Mouse (Mus musculus) neural tube, embryonic 13.5 days (tissue): ENCODE data around the gene Aoah. TPM values are rescaled to one million over a fixed set of nuclear protein-coding genes. Genes with fewer than 3 reads are reported as not detected.
A peak's percentile ranks its signal among the peaks of the same experiment; 100 is the strongest.

ENCODE experiments used
- ATAC-seq: fragments of 200-750 bp; cut with Nextera tagmentation; 2 replicates; pipeline ENCODE4 v1.8.0; 2017; ENCODE audit warnings: low read depth, mild to moderate bottlenecking, moderate TSS enrichment, moderate library complexity
- H3K27ac ChIP-seq: fragments of 300-500 bp; sonication (generic); replicated peaks from 2 replicates; pipeline ENCODE4 v1.5.1; 2015; ENCODE audit warnings: moderate library complexity, mild to moderate bottlenecking, inconsistent platforms
- H3K27me3 ChIP-seq: fragments of 300-500 bp; sonication (generic); 2 replicates; pipeline ENCODE4 v1.6.1; 2015; ENCODE audit warnings: mild to moderate bottlenecking, inconsistent platforms
- H3K36me3 ChIP-seq: fragments of 300-500 bp; sonication (generic); 2 replicates; pipeline ENCODE4 v1.6.1; 2015; ENCODE audit warnings: mild to moderate bottlenecking, inconsistent platforms
- H3K4me1 ChIP-seq: fragments of 300-500 bp; sonication (generic); replicated peaks from 2 replicates; pipeline ENCODE4 v1.6.1; 2015; ENCODE audit warnings: inconsistent platforms
- H3K4me2 ChIP-seq: fragments of 300-500 bp; sonication (generic); 2 replicates; pipeline ENCODE4 v1.6.1; 2015; ENCODE audit warnings: inconsistent platforms, mild to moderate bottlenecking, moderate library complexity
- H3K4me3 ChIP-seq: fragments of 300-500 bp; sonication (generic); 2 replicates; pipeline ENCODE4 v1.5.1; 2015; ENCODE audit warnings: mild to moderate bottlenecking, inconsistent platforms
- H3K9ac ChIP-seq: fragments of 300-500 bp; sonication (generic); 2 replicates; pipeline ENCODE4 v1.6.1; 2015; ENCODE audit warnings: moderate library complexity, mild to moderate bottlenecking, inconsistent platforms
- H3K9me3 ChIP-seq: fragments of 300-500 bp; sonication (generic); 2 replicates; pipeline ENCODE4 v1.6.1; 2016; ENCODE audit warnings: inconsistent platforms
- WGBS: fragments of 180-500 bp; shearing (Covaris S2); methylation state at CpG from one replicate; pipeline ENCODE4 v1.1.7; 2015; 5-methylcytosine and 5-hydroxymethylcytosine counted together
- polyA plus RNA-seq: library from polyadenylated mRNA; unstranded; fragments of >200 nt; fragmentation: Nextera tagmentation; extraction: Ambion mirVana; gene quantifications from 2 replicates; pipeline ENCODE4 v1.2.1, GENCODE M21; 2015

Aoah gene
- polyA plus RNA-seq, 1 experiment from 2014 or later: 0.73 TPM

DNA sequence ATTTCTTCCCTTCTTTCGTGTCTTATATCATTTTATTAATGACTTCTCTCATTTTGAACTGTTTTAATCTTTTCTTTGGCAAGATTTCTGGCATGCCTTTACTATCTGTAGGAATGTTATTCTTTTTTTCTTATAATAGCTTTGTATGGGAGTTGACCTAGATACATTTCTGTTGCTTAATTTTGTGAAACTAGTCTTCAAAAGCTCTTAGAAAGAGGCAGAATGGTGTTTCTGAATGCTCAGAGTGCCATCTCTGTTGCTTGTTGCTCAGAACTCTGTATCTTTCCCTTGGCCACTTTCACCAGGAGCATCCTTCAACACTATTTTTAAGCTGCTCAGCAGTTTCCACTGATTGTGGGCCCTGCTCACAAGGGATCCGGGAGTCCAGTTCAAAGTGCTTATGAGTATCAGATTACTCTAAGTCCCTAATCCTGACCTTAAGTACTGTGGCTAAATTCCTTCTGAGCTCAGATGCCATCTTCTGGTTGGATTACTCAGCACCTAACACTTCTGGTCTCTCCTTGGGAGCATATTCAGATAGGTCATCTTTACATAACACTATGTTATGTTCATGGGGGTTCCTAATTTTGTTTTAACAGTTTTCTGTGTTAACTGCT lies 26.9 kb downstream of the Aoah start:
- Histone ChIP-seq H3K27ac (no peak overlapping the region), H3K9me3 (no peaks in the 10 kb centered on the region), H3K9ac (no peak overlapping the region), H3K4me2 (no peak overlapping the region), H3K36me3 (no peaks in the 10 kb centered on the region), H3K4me1 (no peaks in the 10 kb centered on the region), H3K4me3 (no peak overlapping the region), H3K27me3 (no peaks in the 10 kb centered on the region)
- ATAC-seq: no peak
- 75% methylated on average over 2 of the region's 2 CpGs for WGBS

DNA sequence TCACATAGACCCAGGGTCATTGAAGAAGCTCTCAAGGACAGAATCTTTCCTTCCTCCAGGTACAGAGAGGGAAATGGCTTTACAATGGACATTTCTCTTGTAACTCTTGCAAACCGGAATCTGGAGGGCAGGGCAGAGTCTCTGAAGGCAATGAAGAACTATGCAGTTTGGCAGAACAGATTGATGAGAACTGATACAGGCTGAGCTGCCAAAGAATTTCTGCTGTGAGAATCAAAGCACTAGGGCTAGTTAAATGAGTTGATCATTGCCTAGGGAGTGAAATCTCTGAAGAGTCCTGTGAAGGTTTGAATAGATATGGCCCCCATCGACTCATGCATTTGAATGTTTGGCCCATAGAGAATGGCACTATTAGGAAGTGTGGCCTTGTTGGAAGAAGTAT lies 34.8 kb downstream of the Aoah start:
- ATAC-seq: no peak
- Histone ChIP-seq H3K27me3 (no peaks in the 10 kb centered on the region), H3K27ac (no peak overlapping the region), H3K36me3 (no peaks in the 10 kb centered on the region), H3K4me2 (no peak overlapping the region), H3K4me3 (no peak overlapping the region), H3K9ac (no peak overlapping the region), H3K4me1 (no peaks in the 10 kb centered on the region), H3K9me3 (no peaks in the 10 kb centered on the region)
- 75% methylated on average over 2 of the region's 2 CpGs for WGBS

DNA sequence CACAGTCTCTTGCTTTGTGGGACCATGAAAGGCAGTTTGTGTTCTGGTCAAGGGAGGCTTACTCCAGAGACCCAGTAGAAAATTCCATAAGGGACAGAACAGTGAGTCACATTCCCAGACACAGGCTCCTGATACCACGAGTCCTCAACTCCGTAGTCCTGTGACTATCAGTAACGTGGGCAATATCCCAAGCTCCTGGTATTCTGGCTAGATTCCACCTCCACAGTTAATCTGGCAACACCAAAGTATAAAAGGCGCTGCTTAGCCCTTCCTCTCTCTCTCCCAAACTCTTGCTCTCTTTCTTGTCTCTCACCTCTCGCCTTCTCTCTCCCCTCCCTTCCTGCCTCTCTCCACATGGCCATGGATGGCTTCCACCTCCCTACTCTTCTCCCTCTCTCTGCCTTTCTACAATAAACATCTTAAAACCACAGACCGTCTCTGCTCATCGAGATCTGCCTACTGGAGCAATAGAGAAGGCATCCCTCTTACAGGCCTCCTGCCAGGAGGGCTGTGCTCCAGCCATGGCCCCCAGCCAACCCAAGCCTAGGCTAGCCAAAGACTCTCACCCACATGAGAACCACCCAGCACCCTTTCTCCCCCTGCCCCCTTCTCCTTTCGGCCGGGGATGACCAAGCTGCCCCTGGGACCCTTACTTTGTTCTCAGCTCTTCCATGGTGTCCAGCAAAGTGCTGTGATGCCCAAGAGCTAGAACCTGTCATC lies 35.4 kb downstream of the Aoah start:
- Histone ChIP-seq H3K4me2 (no peak overlapping the region), H3K9ac (no peak overlapping the region), H3K9me3 (no peaks in the 10 kb centered on the region), H3K36me3 (no peaks in the 10 kb centered on the region), H3K4me1 (no peaks in the 10 kb centered on the region), H3K27me3 (no peaks in the 10 kb centered on the region), H3K27ac (no peak overlapping the region), H3K4me3 (no peak overlapping the region)
- ATAC-seq: no peak
- WGBS: 89% methylated on average over 9 of the region's 9 CpGs

DNA sequence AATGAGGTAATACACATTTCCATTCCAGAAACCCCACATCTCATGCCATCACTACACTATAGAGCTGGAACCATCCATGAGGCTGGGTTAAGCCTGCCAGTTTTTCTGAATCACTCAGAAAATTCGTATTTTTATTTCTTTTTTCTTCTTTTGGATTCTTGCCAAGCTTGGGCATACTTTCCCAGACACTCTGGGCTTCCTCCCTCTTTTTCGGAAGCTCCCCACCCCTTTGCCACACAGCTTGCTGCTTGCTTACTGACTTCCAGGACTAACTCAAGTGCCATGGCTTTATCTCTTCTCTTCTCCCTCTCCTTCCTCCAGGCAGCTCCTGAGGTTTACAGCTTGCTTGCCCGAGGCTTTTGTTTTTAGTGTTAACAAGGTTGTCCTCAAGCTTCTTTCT lies 62.0 kb downstream of the Aoah start:
- no peaks in the 10 kb centered on the region for H3K4me1 ChIP-seq

DNA sequence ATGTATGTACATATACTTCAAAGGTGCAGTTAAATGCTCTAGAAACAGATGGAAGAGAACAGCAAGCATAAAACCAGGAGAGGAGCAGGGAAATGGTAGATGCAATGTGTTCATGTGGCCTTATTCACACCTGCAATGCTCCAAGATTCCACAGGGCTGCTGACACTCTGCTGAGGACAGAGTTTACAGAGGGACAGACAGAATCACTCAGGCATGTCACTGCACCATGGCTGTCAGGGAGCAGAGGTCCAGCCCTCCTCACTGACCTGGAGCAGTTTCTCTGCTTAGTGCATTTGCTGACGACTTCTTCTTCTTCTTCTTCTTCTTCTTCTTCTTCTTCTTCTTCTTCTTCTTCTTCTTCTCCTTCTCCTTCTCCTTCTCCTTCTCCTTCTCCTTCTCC lies 105.5 kb downstream of the Aoah start:
- Histone ChIP-seq H3K4me2 (no peak overlapping the region), H3K36me3 (no peaks in the 10 kb centered on the region), H3K27ac (no peak overlapping the region), H3K9me3 (no peaks in the 10 kb centered on the region), H3K4me3 (no peak overlapping the region), H3K27me3 (no peaks in the 10 kb centered on the region), H3K9ac (no peak overlapping the region), H3K4me1 (peaks cover 17% of the 10 kb centered on the region)
- ATAC-seq: no peak
- 56% methylated on average over 1 of the region's 1 CpGs for WGBS

More for the DNA sequence above, 62.0 kb downstream of the Aoah start:
- Histone ChIP-seq H3K36me3 (no peaks in the 10 kb centered on the region), H3K4me2 (no peak overlapping the region), H3K9me3 (no peaks in the 10 kb centered on the region), H3K27me3 (no peaks in the 10 kb centered on the region), H3K9ac (no peak overlapping the region), H3K4me3 (no peak overlapping the region), H3K27ac (no peak overlapping the region)
- WGBS: 54% methylated on average over 3 of the region's 3 CpGs
- ATAC-seq: no peak

DNA sequence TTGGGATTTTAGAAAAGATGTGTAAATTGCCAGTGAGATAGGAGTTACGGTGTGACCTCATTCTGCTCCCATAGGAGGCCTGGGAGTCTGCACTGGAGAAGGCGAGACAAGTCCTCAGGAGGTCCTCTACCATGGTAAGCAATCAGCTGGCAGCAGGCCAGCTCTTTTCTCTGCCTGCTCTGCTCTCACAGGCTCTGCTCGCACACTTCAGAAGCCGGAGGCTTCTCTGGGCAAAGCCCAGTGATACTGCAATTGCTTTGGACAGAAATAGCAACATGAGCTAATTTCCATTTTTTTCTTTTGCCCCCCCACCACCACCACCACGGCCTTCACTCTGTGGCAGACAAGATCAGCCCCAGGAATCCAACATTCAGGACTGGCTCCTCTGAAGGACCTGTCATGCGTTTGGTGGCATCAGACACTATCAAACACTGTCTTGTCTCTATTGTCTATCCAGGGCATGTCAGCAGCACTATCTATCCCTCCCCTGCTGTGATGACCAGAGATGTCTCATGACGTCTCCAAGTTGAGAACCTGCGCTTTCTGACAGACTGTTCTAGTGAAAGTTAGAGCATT lies 106.6 kb downstream of the Aoah start:
- Histone ChIP-seq H3K36me3 (no peaks in the 10 kb centered on the region), H3K4me2 (no peak overlapping the region), H3K27ac (peak overlapping the region; percentile 46), H3K4me1 (peaks cover 17% of the 10 kb centered on the region), H3K9ac (no peak overlapping the region), H3K4me3 (no peak overlapping the region), H3K27me3 (no peaks in the 10 kb centered on the region), H3K9me3 (no peaks in the 10 kb centered on the region)
- 47% methylated on average over 8 of the region's 8 CpGs for WGBS
- peak; percentile 87 for ATAC-seq

DNA sequence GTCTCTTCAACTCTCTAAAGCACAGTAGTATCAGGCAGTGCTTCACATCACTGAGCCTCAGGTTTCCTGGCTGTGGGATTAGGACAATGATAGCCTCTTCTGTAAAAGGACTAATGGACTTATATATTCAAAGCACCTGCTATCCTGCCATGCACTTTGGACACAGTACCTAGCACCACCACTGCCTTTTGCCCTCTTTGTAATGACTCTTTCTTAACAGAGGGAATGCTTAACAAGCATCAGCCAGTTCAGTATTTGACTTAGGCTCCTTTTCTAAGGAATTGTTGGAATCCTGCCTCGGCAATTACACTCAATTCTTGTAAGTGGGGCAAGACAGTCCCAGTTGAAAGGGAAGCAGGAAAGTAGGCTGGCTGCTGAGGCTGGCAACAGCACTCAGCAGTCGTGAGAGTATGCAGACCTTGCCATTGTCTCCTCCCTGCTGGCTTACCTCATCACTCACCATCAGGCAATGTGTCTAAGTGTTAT lies 107.1 kb downstream of the Aoah start:
- H3K36me3 ChIP-seq: no peaks in the 10 kb centered on the region
- H3K4me1 ChIP-seq: peaks cover 17% of the 10 kb centered on the region
- WGBS: 8% methylated on average over 2 of the region's 2 CpGs
- no peaks in the 10 kb centered on the region for H3K9me3 ChIP-seq
- ATAC-seq: peak; percentile 78; the same call in 1 of the 2 replicates
- no peaks in the 10 kb centered on the region for H3K27me3 ChIP-seq
- peak overlapping the region; percentile 46; the same call in 1 of the 2 replicates for H3K27ac ChIP-seq
- H3K4me3 ChIP-seq: no peak overlapping the region
- no peak overlapping the region for H3K4me2 ChIP-seq
- no peak overlapping the region for H3K9ac ChIP-seq

DNA sequence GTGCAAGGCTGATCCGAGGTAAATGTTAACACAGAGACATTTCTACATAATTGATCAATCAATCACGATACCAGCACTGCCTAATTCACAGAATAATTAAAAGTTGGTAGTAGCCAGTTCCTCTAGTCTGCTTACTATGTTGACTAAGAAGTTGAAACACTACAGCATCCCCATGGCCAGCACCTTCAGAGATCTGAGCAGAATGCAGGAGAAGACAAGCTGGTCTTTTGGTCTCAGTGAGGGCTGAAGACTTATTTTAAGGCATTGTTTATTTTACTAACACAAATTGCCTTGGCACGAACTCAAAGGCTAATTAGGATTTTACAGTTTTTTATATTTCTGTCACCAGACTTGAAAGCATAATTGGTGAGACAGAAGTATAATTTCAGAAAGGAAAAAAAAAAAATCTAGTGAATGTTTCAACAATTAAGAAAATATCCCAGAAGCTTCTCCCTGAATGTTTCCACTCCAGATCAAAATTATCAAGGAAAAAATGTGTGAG lies 107.8 kb downstream of the Aoah start:
- H3K27ac ChIP-seq: no peak overlapping the region; the same call in 1 of the 2 replicates
- H3K4me1 ChIP-seq: peaks cover 17% of the 10 kb centered on the region
- H3K4me2 ChIP-seq: no peak overlapping the region
- no peak overlapping the region for H3K4me3 ChIP-seq
- 0 out of 2 replicates have a peak, but pooled peaks have one; percentile 13 for ATAC-seq
- H3K9me3 ChIP-seq: no peaks in the 10 kb centered on the region
- no peak overlapping the region for H3K9ac ChIP-seq
- H3K27me3 ChIP-seq: no peaks in the 10 kb centered on the region
- H3K36me3 ChIP-seq: no peaks in the 10 kb centered on the region
- WGBS: 45% methylated on average over 3 of the region's 3 CpGs

DNA sequence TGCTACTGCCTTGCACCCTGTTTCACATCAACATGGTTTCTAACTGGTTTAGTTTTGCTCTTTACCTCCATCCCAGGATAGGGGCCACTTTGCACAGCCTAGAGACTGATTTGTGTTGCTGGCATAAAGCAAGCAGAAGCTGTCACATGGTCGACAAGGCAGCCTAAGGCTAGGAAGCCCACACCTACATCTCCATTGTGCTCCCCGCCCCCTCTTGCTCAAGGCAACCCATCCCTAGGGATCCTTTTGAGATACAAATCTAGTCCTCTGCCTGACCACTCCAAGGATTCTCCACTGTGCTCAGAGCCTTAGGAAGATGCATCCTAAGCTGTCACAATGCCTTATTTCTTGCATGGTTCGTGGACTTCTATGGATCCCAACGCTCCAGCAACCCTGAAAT lies 110.2 kb downstream of the Aoah start:
- no peak overlapping the region for H3K4me2 ChIP-seq

DNA sequence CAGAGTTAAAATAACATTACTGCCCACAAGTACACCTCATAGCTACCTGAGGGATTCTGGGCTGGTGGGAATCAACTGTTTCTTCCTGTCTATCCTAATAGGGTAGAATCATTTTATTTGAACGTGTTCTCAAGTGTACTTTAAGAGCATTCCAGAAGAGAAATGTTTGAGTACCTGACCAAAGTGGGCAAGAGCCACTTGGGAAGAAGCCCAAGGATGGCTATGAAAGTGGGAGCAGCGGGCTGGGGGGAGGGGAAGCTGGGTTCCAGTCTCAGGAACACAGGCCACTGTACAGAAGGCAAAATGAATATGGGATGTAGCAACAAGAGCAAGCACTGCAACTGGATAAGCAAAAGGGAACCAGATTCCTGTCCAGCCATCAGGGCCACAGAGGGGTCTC lies 111.3 kb downstream of the Aoah start:
- H3K4me2 ChIP-seq: no peak overlapping the region
- H3K9me3 ChIP-seq: no peaks in the 10 kb centered on the region
- no peaks in the 10 kb centered on the region for H3K27me3 ChIP-seq
- no peak overlapping the region for H3K4me3 ChIP-seq
- H3K9ac ChIP-seq: no peak overlapping the region
- H3K27ac ChIP-seq: no peak overlapping the region
- peaks cover 15% of the 10 kb centered on the region for H3K4me1 ChIP-seq
- 78% methylated on average over 2 of the region's 2 CpGs for WGBS
- no peak for ATAC-seq
- H3K36me3 ChIP-seq: no peaks in the 10 kb centered on the region

More for the DNA sequence above, 110.2 kb downstream of the Aoah start:
- WGBS: 71% methylated on average over 4 of the region's 4 CpGs
- H3K27me3 ChIP-seq: no peaks in the 10 kb centered on the region
- H3K9ac ChIP-seq: no peak overlapping the region
- H3K4me3 ChIP-seq: no peak overlapping the region
- H3K9me3 ChIP-seq: no peaks in the 10 kb centered on the region
- H3K4me1 ChIP-seq: peaks cover 17% of the 10 kb centered on the region
- ATAC-seq: no peak
- no peak overlapping the region for H3K27ac ChIP-seq
- no peaks in the 10 kb centered on the region for H3K36me3 ChIP-seq

DNA sequence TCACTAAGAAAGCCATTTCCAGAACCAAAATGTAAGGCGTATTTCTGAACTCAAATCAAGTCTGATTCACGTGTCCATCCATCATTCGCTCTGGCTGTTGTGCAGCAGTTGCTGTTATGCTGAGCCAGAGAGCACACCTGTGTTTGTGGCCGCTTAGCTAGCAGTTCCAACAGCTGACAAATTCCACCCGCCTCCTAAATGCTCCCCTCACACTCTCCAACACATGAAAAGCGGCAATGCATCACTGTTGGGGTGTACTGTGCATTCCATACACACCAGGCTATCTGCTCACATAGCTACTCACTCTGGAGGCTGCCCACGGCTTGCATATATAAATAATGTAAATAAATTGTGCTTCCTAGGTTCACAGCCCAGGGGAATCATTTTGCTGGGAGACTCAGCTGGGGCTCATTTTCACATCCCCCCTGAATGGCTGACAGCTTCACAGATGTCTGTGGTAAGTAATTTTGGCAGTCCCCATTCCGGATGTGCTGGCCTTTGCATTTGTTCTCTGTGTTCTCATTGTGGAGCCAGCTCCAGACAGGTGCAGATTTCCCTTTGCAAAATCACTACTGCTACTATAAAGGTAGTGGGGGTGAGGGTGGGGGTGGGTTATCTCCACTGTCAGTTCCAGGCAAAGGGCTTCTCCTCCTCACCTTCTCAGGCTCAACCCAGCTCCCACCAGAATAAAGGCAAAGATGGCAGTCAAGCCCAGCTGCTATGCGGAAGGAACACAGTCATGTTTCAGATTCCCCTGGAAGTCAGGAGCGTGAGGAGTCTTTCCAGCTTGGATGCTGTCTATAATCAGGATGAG lies 123.0 kb downstream of the Aoah start:
- Histone ChIP-seq H3K27ac (peak overlapping the region; percentile 59), H3K4me2 (no peak overlapping the region), H3K4me1 (peaks cover 11% of the 10 kb centered on the region), H3K9ac (no peak overlapping the region), H3K36me3 (no peaks in the 10 kb centered on the region), H3K4me3 (no peak overlapping the region), H3K27me3 (no peaks in the 10 kb centered on the region), H3K9me3 (no peaks in the 10 kb centered on the region)
- ATAC-seq: peak; percentile 88
- WGBS: 45% methylated on average over 10 of the region's 10 CpGs

DNA sequence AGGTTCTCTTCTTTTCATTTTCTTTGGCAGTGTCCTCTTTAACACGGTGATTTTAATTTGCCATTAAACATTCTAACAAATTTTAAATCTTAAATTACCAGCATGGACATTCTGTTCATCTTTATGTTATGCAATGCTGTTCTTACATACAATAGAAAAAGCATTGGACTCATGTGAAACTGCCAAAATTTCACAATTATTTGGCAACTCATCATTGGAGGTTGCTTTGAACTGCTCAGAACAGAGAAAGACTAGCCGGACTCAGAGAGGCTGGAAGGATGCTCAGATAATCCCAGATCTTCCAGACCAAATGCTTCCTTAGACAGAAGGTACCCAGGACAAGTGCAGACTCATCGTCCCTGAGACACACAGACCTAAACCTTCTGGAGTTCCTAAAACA lies 126.5 kb downstream of the Aoah start:
- Histone ChIP-seq H3K27me3 (no peaks in the 10 kb centered on the region), H3K4me1 (peaks cover 11% of the 10 kb centered on the region), H3K36me3 (no peaks in the 10 kb centered on the region), H3K4me3 (no peak overlapping the region), H3K27ac (no peak overlapping the region), H3K9me3 (no peaks in the 10 kb centered on the region), H3K4me2 (no peak overlapping the region), H3K9ac (no peak overlapping the region)
- WGBS: 92% methylated on average over 3 of the region's 3 CpGs
- ATAC-seq: no peak
